Mouse (Mus musculus) megakaryocyte, embryonic 14.5 days (primary cell): ENCODE data around the gene Rps28. TPM values are rescaled to one million over a fixed set of nuclear protein-coding genes. Genes with fewer than 3 reads are reported as not detected.
"Not testable (repeated sequence)": the region's sequence is repeated elsewhere in the genome, so short reads cannot be mapped to it uniquely, and the experiment has no call there.

Source experiments
- H3K27me3 ChIP-seq: replicated peaks from 2 replicates; pipeline ENCODE3; 2012; ENCODE audit warnings: inconsistent platforms
- H3K36me3 ChIP-seq: replicated peaks from 2 replicates; pipeline ENCODE3; 2012; ENCODE audit warnings: low read length, inconsistent platforms, mixed read lengths
- H3K4me1 ChIP-seq: 2 replicates; pipeline ENCODE4 v1.6.1; 2012; ENCODE audit warnings: inconsistent platforms
- H3K4me3 ChIP-seq: replicated peaks from 2 replicates; pipeline ENCODE3; 2012; ENCODE audit warnings: moderate library complexity, mild to moderate bottlenecking, inconsistent platforms
- H3K9me3 ChIP-seq: 2 replicates; pipeline ENCODE4 v1.6.1; 2012; ENCODE audit warnings: inconsistent platforms
- FLI1 ChIP-seq: IDR thresholded peaks from 2 replicates; pipeline ENCODE4 v1.6.1; 2012; ENCODE audit warnings: low read length, inconsistent platforms, mixed read lengths
- GATA1 ChIP-seq: IDR thresholded peaks from 3 replicates; pipeline ENCODE4 v1.6.1; 2012; ENCODE audit warnings: mixed read lengths, low read length, inconsistent platforms, borderline replicate concordance
- polyA plus RNA-seq: library from polyadenylated mRNA; stranded (reverse); fragments of >175 nt; gene quantifications from 2 replicates; pipeline ENCODE4 v1.2.3, GENCODE M21; 2012; ENCODE audit warnings: low replicate concordance; ENCODE audit not compliant: insufficient read depth

The Rps28 gene
- polyA plus RNA-seq, 1 experiment = 6,431 TPM

- Histone ChIP-seq H3K4me1 (peaks cover 23% of the 10 kb centered on the region), H3K4me3 (no peak overlapping the region), H3K36me3 (peaks cover 72% of the 10 kb centered on the region), H3K27me3 (no peaks in the 10 kb centered on the region), H3K9me3 (no peaks in the 10 kb centered on the region)
- no peak for TF ChIP-seq GATA1
- no peak for TF ChIP-seq FLI1
These were observed 4.5 kb upstream of the Rps28 start for GRCm38 (mm10) chr17:33828892-33829291.

DNA sequence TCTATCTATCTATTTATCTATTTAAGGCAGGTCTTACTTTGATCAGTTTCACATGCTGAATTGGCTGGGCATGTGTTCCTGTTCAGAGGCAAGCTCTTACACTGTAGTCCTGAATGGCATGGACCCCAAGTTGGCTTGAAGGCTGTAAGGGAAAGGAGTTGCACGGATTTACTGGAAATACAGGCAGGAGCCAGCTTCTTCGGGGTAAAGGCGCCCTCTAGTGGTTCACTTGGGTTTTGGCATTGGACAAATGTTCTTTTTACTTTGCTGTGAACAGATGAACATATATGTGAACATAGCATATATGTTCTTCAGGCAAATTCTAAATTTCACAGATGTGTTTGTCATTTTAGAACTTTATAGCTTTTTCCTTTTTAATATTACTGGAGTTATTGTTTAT is 2.5 kb upstream of the Rps28 start:
- TF ChIP-seq GATA1 (no peak), FLI1 (no peak)
- Histone ChIP-seq H3K27me3 (no peaks in the 10 kb centered on the region), H3K9me3 (no peaks in the 10 kb centered on the region), H3K4me3 (no peak overlapping the region), H3K4me1 (peaks cover 42% of the 10 kb centered on the region), H3K36me3 (peaks cover 69% of the 10 kb centered on the region)

- H3K36me3 ChIP-seq = peaks cover 69% of the 10 kb centered on the region
- TF ChIP-seq FLI1 = no peak
- no peak for TF ChIP-seq GATA1
- peaks cover 55% of the 10 kb centered on the region for H3K4me1 ChIP-seq
- H3K27me3 ChIP-seq = no peaks in the 10 kb centered on the region
- no peaks in the 10 kb centered on the region for H3K9me3 ChIP-seq
- peak overlapping the region; percentile 95 for H3K4me3 ChIP-seq
These were observed 1.1 kb upstream of the Rps28 start for GRCm38 (mm10) chr17:33825462-33825861.

DNA sequence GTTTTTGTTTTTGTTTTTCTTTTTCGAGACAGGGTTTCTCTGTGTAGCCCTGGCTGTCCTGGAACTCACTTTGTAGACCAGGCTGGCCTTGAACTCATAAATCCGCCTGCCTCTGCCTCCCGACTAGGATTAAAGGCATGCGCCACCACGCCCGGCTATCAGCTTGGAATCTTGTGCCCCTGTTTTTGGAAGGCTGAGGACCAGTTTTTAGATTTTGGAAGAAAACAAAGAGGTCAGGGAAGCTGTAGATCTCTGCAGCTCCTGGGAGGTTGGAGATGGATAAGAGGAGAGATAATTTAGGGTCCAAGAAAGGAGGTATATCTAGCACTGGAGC is 602 bp upstream of the Rps28 start:
- Histone ChIP-seq H3K4me3 (peak overlapping the region; percentile 95), H3K36me3 (peaks cover 69% of the 10 kb centered on the region), H3K4me1 (peaks cover 60% of the 10 kb centered on the region)
- not testable (repeated sequence) for H3K9me3 ChIP-seq, H3K27me3 ChIP-seq

GRCm38 (mm10) chr17:33823171-33823570 is 1.2 kb downstream of the Rps28 start:
- Histone ChIP-seq H3K4me1 (peaks cover 74% of the 10 kb centered on the region), H3K4me3 (peak overlapping the region; percentile 95), H3K36me3 (peaks cover 69% of the 10 kb centered on the region)
- H3K9me3 ChIP-seq, H3K27me3 ChIP-seq: not testable (repeated sequence)

DNA sequence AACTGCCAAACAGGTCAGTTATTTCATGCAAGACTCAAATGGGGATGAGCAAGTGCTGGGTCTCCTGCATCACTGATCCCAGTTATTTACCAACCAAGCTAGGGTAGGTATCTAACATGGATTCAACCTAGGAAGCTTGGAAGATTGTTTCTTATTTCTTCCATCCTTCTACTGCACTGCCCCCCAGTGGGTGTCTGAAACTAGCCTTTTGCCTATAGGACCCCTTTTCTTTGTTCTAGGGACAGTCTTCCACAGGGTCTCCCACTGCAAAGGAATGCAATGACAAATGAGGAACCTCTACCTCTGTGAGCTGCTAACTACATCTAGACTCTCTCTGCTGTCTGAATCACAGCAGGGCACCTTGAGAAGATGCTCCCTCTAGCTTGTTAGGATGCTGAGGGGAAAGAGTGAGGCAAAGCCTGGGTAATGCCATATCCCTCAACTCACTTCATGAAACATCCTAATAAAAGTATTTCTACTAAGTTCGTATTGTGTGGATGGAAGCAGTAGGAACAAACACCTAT is 1.9 kb downstream of the Rps28 start:
- no peaks in the 10 kb centered on the region for H3K27me3 ChIP-seq
- H3K4me3 ChIP-seq = peak overlapping the region; percentile 31
- peaks cover 74% of the 10 kb centered on the region for H3K4me1 ChIP-seq
- no peaks in the 10 kb centered on the region for H3K9me3 ChIP-seq
- peaks cover 63% of the 10 kb centered on the region for H3K36me3 ChIP-seq
- TF ChIP-seq FLI1 (no peak), GATA1 (no peak)

DNA sequence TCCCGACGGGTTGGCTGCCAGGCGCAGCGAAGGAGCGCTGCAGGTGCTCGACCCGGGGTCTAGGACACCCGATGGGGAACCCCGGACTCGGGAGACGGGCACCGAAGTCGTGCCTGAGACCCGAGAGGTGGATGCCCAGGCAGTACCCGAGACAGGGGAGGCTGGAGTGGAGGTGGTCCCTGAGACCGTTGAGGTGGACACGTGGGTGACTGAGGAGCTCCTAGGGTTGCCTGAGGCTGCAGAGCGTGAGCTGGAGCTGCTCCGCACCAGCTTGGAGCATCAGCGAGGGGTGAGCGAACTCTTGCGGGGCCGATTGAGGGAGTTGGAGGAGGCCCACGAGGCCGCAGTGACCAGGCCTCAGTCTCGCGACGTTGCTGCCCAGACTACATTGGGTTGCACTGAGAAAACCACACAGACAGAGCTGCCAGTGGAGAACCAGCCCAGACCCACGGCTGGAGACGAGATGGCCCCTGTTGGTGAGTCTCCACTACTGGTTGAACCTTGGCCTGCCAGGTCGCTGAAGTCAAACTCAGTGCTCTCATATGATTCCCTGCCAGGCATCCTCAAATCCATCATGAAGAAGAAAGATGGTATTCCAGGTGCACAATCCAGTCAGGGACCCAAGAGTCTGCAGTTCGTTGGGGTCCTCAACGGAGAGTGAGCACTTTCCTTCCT is 6.3 kb downstream of the Rps28 start:
- Histone ChIP-seq H3K36me3 (peaks cover 49% of the 10 kb centered on the region), H3K4me3 (peak overlapping the region; percentile 96), H3K9me3 (no peaks in the 10 kb centered on the region), H3K27me3 (peaks cover 3% of the 10 kb centered on the region), H3K4me1 (peaks cover 67% of the 10 kb centered on the region)
- no peak for TF ChIP-seq GATA1
- no peak for TF ChIP-seq FLI1

DNA sequence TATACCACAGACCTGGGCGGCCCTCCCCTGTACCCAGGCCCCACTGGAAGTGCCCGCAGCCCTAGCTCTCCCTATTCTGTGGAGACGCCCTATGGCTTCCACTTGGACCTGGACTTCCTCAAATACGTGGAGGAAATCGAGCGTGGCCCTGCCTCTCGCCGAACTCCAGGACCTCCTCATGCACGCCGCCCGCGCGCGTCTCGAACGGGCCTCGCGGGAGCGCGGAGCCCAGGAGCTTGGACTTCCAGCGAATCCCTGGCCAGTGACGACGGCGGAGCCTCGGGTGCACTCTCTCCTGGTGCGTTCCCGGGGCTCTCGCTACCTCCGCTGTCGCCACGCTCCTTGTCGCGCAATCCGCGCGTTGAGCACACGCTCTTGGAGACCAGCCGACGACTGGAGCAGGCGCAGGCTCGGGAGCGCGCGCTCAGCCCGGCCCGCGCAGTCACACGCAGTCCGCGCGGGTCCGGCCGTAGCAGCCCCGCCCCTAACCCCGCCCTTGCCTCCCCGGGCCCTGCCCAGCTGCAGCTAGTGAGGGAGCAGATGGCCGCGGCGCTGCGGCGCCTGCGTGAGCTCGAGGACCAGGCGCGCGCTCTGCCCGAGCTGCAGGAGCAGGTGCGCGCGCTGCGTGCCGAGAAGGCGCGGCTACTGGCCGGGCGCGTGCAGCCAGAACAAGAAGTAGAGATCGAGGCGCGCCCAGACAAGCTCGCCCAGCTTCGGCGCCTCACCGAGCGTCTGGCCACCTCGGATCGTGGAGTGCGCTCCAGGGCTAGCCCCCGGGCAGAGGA is 7.0 kb downstream of the Rps28 start:
- peaks cover 42% of the 10 kb centered on the region for H3K36me3 ChIP-seq
- H3K9me3 ChIP-seq = no peaks in the 10 kb centered on the region
- peak overlapping the region; percentile 96 for H3K4me3 ChIP-seq
- H3K4me1 ChIP-seq = peaks cover 67% of the 10 kb centered on the region
- peaks cover 3% of the 10 kb centered on the region for H3K27me3 ChIP-seq
- TF ChIP-seq FLI1 = no peak
- TF ChIP-seq GATA1 = no peak

DNA sequence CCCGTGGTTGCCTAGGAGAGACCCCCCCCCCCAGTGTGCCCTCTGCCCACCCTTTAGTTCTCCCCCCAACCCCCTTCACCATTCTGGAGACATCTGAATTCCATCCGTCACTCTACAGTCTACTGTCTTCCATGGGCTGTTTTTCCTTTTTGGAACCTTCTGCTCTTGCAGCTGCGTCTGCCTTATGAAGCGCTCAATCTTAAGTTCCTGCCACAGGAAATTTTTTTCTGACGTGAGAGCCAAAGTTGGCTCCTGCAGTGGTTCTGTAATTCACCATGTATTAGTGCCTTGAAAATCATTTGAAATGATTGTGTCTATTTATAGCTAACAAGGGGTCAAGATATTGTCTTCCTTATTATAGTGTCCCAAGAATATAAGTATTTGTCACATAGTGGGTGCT is 7.8 kb downstream of the Rps28 start:
- H3K36me3 ChIP-seq = peaks cover 34% of the 10 kb centered on the region
- peak overlapping the region; percentile 96 for H3K4me3 ChIP-seq
- peaks cover 67% of the 10 kb centered on the region for H3K4me1 ChIP-seq
- TF ChIP-seq GATA1 (no peak), FLI1 (no peak)
- H3K27me3 ChIP-seq = peaks cover 3% of the 10 kb centered on the region
- no peaks in the 10 kb centered on the region for H3K9me3 ChIP-seq

DNA sequence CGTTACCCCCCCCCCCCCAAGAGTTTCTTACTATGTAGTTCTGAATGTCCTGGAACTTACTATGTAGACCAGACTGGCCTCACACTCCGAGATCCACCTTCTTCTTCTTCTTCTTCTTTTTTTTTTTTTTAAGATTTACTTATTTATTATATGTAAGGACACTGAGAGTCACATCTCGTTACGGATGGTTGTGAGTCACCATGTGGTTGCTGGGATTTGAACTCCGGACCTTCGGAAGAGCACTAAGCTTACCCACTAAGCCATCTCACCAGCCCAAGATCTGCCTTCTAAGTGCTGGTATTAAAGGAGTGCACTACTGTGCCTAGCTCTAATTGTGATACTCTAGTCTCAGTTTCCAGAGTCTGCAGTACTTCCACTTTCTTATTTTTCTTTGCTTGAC is 9.0 kb downstream of the Rps28 start:
- H3K9me3 ChIP-seq = no peaks in the 10 kb centered on the region
- H3K36me3 ChIP-seq = peaks cover 22% of the 10 kb centered on the region
- H3K4me3 ChIP-seq = no peak overlapping the region
- H3K27me3 ChIP-seq = peaks cover 3% of the 10 kb centered on the region
- TF ChIP-seq FLI1 (no peak), GATA1 (no peak)
- peaks cover 66% of the 10 kb centered on the region for H3K4me1 ChIP-seq

DNA sequence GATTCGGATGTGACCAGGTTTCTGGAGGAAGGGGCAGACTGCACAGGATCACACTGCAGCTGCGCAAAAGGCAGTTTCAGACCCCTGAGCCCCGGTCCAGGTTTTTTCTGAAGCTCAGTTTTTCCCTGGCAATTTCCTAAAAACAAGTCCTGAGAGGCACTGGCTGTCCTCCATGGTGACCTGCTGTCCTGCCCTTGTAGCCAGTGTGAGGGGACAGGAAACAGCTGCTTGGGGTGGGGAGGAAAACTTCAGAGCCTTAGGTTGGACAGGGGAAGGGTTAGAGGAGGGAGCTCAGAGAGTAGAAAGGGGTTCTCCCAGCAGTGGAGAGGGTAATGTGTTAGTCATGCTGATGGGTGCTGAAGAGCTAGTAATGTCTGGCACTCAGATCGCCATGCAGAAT is 11.4 kb downstream of the Rps28 start:
- TF ChIP-seq FLI1 = no peak
- TF ChIP-seq GATA1 = no peak

More for the DNA sequence above, 11.4 kb downstream of the Rps28 start:
- peak overlapping the region; percentile 56 for H3K4me3 ChIP-seq
- H3K4me1 ChIP-seq = peaks cover 48% of the 10 kb centered on the region
- H3K9me3 ChIP-seq = no peaks in the 10 kb centered on the region
- H3K27me3 ChIP-seq = peaks cover 3% of the 10 kb centered on the region
- no peaks in the 10 kb centered on the region for H3K36me3 ChIP-seq
